Mouse (Mus musculus) CD4-positive, CD25-positive, alpha-beta regulatory T cell, adult 2 months (primary cell): Measurements from ENCODE around the gene Lipe.
A peak's percentile ranks its signal among the peaks of the same experiment; 100 is the strongest.

Source experiments
- DNase-seq: peaks from one replicate; pipeline ENCODE4 v3.0.0-alpha.2; 2012; ENCODE audit warnings: low read depth, low spot score

Lipe gene

DNA sequence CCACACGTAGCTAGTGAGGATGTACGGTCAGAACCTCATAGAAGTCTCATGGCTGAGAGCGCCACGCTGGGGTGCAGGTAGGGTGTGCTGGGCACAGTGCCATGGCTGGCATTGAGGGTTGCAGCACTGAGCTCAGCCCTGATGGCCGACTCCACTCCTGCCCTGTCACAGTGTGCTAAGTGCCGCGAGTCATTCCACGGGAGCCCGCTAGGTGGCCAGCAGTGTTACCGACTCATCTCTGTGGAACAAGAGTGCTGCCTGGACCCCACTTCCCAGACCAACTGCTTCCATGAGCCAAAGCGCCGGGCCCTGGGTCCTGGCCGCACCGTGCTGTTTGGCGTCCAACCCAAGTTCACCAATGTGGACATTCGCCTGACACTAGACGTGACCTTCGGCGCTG lies 35.4 kb downstream of the Lipe start:
- DNase-seq = no peak

DNA sequence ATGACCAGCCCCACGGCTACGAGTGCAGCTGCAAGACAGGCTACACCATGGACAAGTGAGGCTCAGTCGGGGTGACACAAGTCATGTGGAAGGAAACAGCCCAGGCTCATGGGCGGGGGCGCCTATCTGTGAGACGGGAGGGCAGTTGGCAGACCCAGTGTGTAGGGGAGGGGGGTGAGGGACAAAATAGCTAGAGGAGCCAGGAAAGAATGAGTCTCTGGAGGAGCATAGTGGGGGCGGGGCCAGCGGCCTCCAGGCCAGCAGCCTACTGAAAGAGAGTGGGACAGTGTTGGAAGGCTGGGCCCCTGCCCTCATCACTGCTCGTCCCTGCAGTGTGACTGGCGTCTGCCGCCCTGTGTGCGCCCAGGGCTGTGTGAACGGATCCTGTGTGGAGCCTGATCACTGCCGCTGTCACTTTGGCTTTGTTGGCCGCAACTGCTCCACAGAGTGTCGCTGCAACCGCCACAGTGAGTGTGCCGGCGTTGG lies 39.7 kb downstream of the Lipe start:
- DNase-seq = no peak

GRCm38 (mm10) chr7:25348861-25349260 lies 49.6 kb downstream of the Lipe start:
- no peak for DNase-seq

- no peak for DNase-seq
Measured at GRCm38 (mm10) chr7:25341000-25341784, 57.3 kb downstream of the Lipe start.

- no peak for DNase-seq
Measured at GRCm38 (mm10) chr7:25339329-25339728, 59.2 kb downstream of the Lipe start.

- DNase-seq = no peak
Measured at GRCm38 (mm10) chr7:25334472-25334871, 64.0 kb downstream of the Lipe start.

GRCm38 (mm10) chr7:25333596-25334307 lies 64.8 kb downstream of the Lipe start:
- DNase-seq = peak; percentile 88
